Mouse (Mus musculus): ENCODE results near the gene Adamts17.

- TF ChIP-seq CTCF (IDR thresholded peaks at IDR 0.05; ENCODE audit: low read depth, low read length) = no peak
- TF ChIP-seq GATA1 (IDR thresholded peaks at IDR 0.05; ENCODE audit: borderline replicate concordance, low read length) = no peak
- no peak for TF ChIP-seq TAL1 (conservative IDR thresholded peaks at IDR 0.05; ENCODE audit: low read depth, low read length)
Observed at GRCm38 (mm10) chr7:66852164-66852563, 12.6 kb downstream of the Adamts17 start.
